In genomic region chr11:116132366-116133333, GRCm38 (mm10) we compare ENCODE assay signal across 8 mouse cellular contexts. TPM values are rescaled to one million over a fixed set of nuclear protein-coding genes. Genes with fewer than 3 reads are reported as not detected.
DNase-seq lines count a peak whose midpoint lies in the region; ATAC-seq and TF ChIP-seq lines count a peak whose summit lies in the region.

No protein-coding gene starts in this region.

- no peaks in the 10 kb centered on the region for H3K36me3 ChIP-seq in liver, adult 2 months (ENCODE audit: control insufficient read depth, insufficient read depth, low read length)
- H3K36me3 ChIP-seq in liver, embryonic 12.5 days, result peaks cover 55% of the 10 kb centered on the region
- peaks cover 10% of the 10 kb centered on the region for H3K36me3 ChIP-seq in forebrain, embryonic 15.5 days

- H3K9me3 ChIP-seq in liver, embryonic 12.5 days (replicated peaks), result no peaks in the 10 kb centered on the region
- H3K9me3 ChIP-seq in forebrain, embryonic 15.5 days, result no peaks in the 10 kb centered on the region

- no peak overlapping the region for H3K27ac ChIP-seq in liver, adult 2 months (replicated peaks; ENCODE audit: insufficient read depth, low read depth, low read length)
- H3K27ac ChIP-seq in liver, embryonic 12.5 days, result no peak overlapping the region
- no peak overlapping the region for H3K27ac ChIP-seq in forebrain, embryonic 15.5 days (replicated peaks)

- no peaks in the 10 kb centered on the region for H3K27me3 ChIP-seq in liver, adult 2 months (ENCODE audit: control insufficient read depth, insufficient read depth, low read length)
- no peaks in the 10 kb centered on the region for H3K27me3 ChIP-seq in liver, embryonic 12.5 days (replicated peaks)
- H3K27me3 ChIP-seq in forebrain, embryonic 15.5 days, result no peaks in the 10 kb centered on the region

- peak; percentile 55 for DNase-seq in adrenal gland, postnatal 10 days
- DNase-seq in adrenal gland, adult 18-20 months (ENCODE audit: low spot score in 2 of 2), result no peak
- no peak for DNase-seq in liver, adult 2 months (ENCODE audit: extremely low read depth, low read depth, low spot score)
- DNase-seq in NIH3T3 (ENCODE audit: low read depth), result peak; percentile 21
- peak; percentile 53 for DNase-seq in kidney, adult 9 months

- TF ChIP-seq POLR2A in liver, adult 2 months (IDR thresholded peaks at IDR 0.05; ENCODE audit: extremely low read depth, insufficient read depth, low read length), result no peak

- peaks cover 8% of the 10 kb centered on the region; the same call in 1 of the 2 replicates for H3K79me2 ChIP-seq in liver, adult 2 months (ENCODE audit: control insufficient read depth, insufficient read depth, low read length)

- no peak overlapping the region for H3K4me3 ChIP-seq in liver, adult 2 months (ENCODE audit: insufficient read depth, low read depth, low read length)
- no peak overlapping the region for H3K4me3 ChIP-seq in liver, embryonic 12.5 days
- no peak overlapping the region for H3K4me3 ChIP-seq in forebrain, embryonic 15.5 days

- no peak overlapping the region for H3K4me2 ChIP-seq in liver, embryonic 12.5 days
- H3K4me2 ChIP-seq in forebrain, embryonic 15.5 days (replicated peaks), result no peak overlapping the region

- TF ChIP-seq CTCF in liver, adult 2 months (IDR thresholded peaks at IDR 0.05; ENCODE audit: low read depth, low read length), result peak; percentile 52

- H3K9ac ChIP-seq in liver, adult 2 months (ENCODE audit: low read depth, low read length), result no peak overlapping the region
- H3K9ac ChIP-seq in liver, embryonic 12.5 days, result no peak overlapping the region
- no peak overlapping the region for H3K9ac ChIP-seq in forebrain, embryonic 15.5 days (replicated peaks)

- ATAC-seq in liver, embryonic 12.5 days, result no peak
- no peak for ATAC-seq in activated CD4-positive, CD25-positive, alpha-beta regulatory T cell, adult 4 months
- no peak for ATAC-seq in forebrain, embryonic 15.5 days (replicated peaks)

- H3K4me1 ChIP-seq in liver, adult 2 months (ENCODE audit: control insufficient read depth, insufficient read depth, low read length), result peaks cover 27% of the 10 kb centered on the region
- H3K4me1 ChIP-seq in liver, embryonic 12.5 days, result peaks cover 44% of the 10 kb centered on the region
- peaks cover 24% of the 10 kb centered on the region for H3K4me1 ChIP-seq in forebrain, embryonic 15.5 days

- WGBS in liver, adult 2 months, result 71% methylated on average over 16 of the region's 16 CpGs
- 85% methylated on average over 16 of the region's 16 CpGs for WGBS in liver, embryonic 12.5 days (ENCODE audit: insufficient replicate concordance)
- 87% methylated on average over 16 of the region's 16 CpGs for WGBS in forebrain, embryonic 15.5 days

RNA-seq across cellular contexts. Expression of gene Trim65, which starts 1.7 kb away (rescaled TPM):
- total RNA-seq in adrenal gland, postnatal 10 days (2021), result 1 to 10 TPM; 6.3 to 8.1 TPM
- total RNA-seq in adrenal gland, adult 18-20 months (2021), result 10 to 100 TPM; 12.9 to 13.1 TPM
- total RNA-seq in liver, adult 2 months (2014; rRNA removed), result 3.9 and 5.8 TPM in 2 replicates
- polyA plus RNA-seq in liver, adult 2 months (2012; rRNA removed), result 7.7 and 8.3 TPM in 2 replicates
- 1.7 and 2.0 TPM in 2 replicates for polyA plus RNA-seq in liver, embryonic 12.5 days (2016; fragmentation: Nextera tagmentation; extraction: Ambion mirVana)
- 10 to 100 TPM; 10.7 to 11.9 TPM for polyA plus RNA-seq in activated CD4-positive, CD25-positive, alpha-beta regulatory T cell, adult 4 months (2017; shearing (Covaris generic))
- polyA plus RNA-seq in forebrain, embryonic 15.5 days (2015; fragmentation: Nextera tagmentation; extraction: Ambion mirVana), result 1.6 and 1.9 TPM in 2 replicates

RNA-seq across cellular contexts. Expression of gene Trim47, which starts 5.6 kb away (rescaled TPM):
- 10 to 100 TPM; 23.2 to 24.5 TPM for total RNA-seq in adrenal gland, postnatal 10 days (2021)
- 10 to 100 TPM; 14.6 to 23.5 TPM for total RNA-seq in adrenal gland, adult 18-20 months (2021)
- 2.9 and 6.6 TPM in 2 replicates for total RNA-seq in liver, adult 2 months (2014; rRNA removed)
- polyA plus RNA-seq in liver, adult 2 months (2012; rRNA removed), result 4.2 and 4.6 TPM in 2 replicates
- polyA plus RNA-seq in liver, embryonic 12.5 days (2016; fragmentation: Nextera tagmentation; extraction: Ambion mirVana), result 6.2 TPM in 2 replicates
- not detected for polyA plus RNA-seq in activated CD4-positive, CD25-positive, alpha-beta regulatory T cell, adult 4 months (2017; shearing (Covaris generic))
- polyA plus RNA-seq in forebrain, embryonic 15.5 days (2015; fragmentation: Nextera tagmentation; extraction: Ambion mirVana), result 7.0 and 7.7 TPM in 2 replicates

RNA-seq across cellular contexts. Expression of gene Mrpl38, which starts 6.0 kb away (rescaled TPM):
- 10 to 100 TPM; 86.8 to 94.1 TPM for total RNA-seq in adrenal gland, postnatal 10 days (2021)
- 100 to 1,000 TPM; 106 to 115 TPM for total RNA-seq in adrenal gland, adult 18-20 months (2021)
- total RNA-seq in liver, adult 2 months (2014; rRNA removed), result 26.4 and 40.2 TPM in 2 replicates
- 63.7 and 77.7 TPM in 2 replicates for polyA plus RNA-seq in liver, adult 2 months (2012; rRNA removed)
- 76.7 and 81.5 TPM in 2 replicates for polyA plus RNA-seq in liver, embryonic 12.5 days (2016; fragmentation: Nextera tagmentation; extraction: Ambion mirVana)
- polyA plus RNA-seq in activated CD4-positive, CD25-positive, alpha-beta regulatory T cell, adult 4 months (2017; shearing (Covaris generic)), result 10 to 100 TPM; 17.9 to 25.8 TPM
- polyA plus RNA-seq in forebrain, embryonic 15.5 days (2015; fragmentation: Nextera tagmentation; extraction: Ambion mirVana), result 77.7 and 78.5 TPM in 2 replicates

RNA-seq across cellular contexts. Expression of gene Fbf1, which starts 35.3 kb away (rescaled TPM):
- total RNA-seq in adrenal gland, postnatal 10 days (2021), result 10 to 100 TPM; 26.5 to 34.4 TPM
- total RNA-seq in adrenal gland, adult 18-20 months (2021), result 10 to 100 TPM; 30.9 to 42.1 TPM
- 5.6 and 9.0 TPM in 2 replicates for total RNA-seq in liver, adult 2 months (2014; rRNA removed)
- polyA plus RNA-seq in liver, adult 2 months (2012; rRNA removed), result 3.6 and 4.5 TPM in 2 replicates
- polyA plus RNA-seq in liver, embryonic 12.5 days (2016; fragmentation: Nextera tagmentation; extraction: Ambion mirVana), result 14.3 and 15.0 TPM in 2 replicates
- 1 to 10 TPM; 2.1 to 3.4 TPM for polyA plus RNA-seq in activated CD4-positive, CD25-positive, alpha-beta regulatory T cell, adult 4 months (2017; shearing (Covaris generic))
- 71.4 and 73.5 TPM in 2 replicates for polyA plus RNA-seq in forebrain, embryonic 15.5 days (2015; fragmentation: Nextera tagmentation; extraction: Ambion mirVana)

RNA-seq across cellular contexts. Expression of gene Wbp2, which starts 45.9 kb away (rescaled TPM):
- total RNA-seq in adrenal gland, postnatal 10 days (2021), result 100 to 1,000 TPM; 103 to 110 TPM
- total RNA-seq in adrenal gland, adult 18-20 months (2021), result 100 to 1,000 TPM; 163 to 187 TPM
- total RNA-seq in liver, adult 2 months (2014; rRNA removed), result 14.8 and 24.8 TPM in 2 replicates
- polyA plus RNA-seq in liver, adult 2 months (2012; rRNA removed), result 166 and 179 TPM in 2 replicates
- 76.4 and 77.8 TPM in 2 replicates for polyA plus RNA-seq in liver, embryonic 12.5 days (2016; fragmentation: Nextera tagmentation; extraction: Ambion mirVana)
- 100 to 1,000 TPM in 1 of 2 experiments, 10 to 100 TPM in 1; 85.4 to 142 TPM for polyA plus RNA-seq in activated CD4-positive, CD25-positive, alpha-beta regulatory T cell, adult 4 months (2017; shearing (Covaris generic))
- 138 and 144 TPM in 2 replicates for polyA plus RNA-seq in forebrain, embryonic 15.5 days (2015; fragmentation: Nextera tagmentation; extraction: Ambion mirVana)

Comparison
In these comparisons a context has a peak if more than half of its experiments do, and no peak if none do; other contexts are left out.
1. DNase-seq: peak in adrenal gland, postnatal 10 days (single experiment), NIH3T3 (single experiment) and kidney, adult 9 months (single experiment); none in adrenal gland, adult 18-20 months (0 of 2) and liver, adult 2 months (single experiment).